Mouse (Mus musculus) heart, adult 8-10 months (tissue): ENCODE results near the gene Egr2. TPM values are rescaled to one million over a fixed set of nuclear protein-coding genes. Genes with fewer than 3 reads are reported as not detected.

Experiments
- DNase-seq: peaks from one replicate; pipeline ENCODE4 v3.0.0; 2022; ENCODE audit warnings: low spot score
- total RNA-seq, 4 experiments: library from RNA; stranded (reverse); gene quantifications; 2 replicates each; pipeline ENCODE4 v1.2.4; 2022

Gene Egr2
- total RNA-seq, 4 experiments from 2014 or later: 0.19 to 0.98 (median 0.59) TPM

GRCm38 (mm10) chr10:67538585-67539400 lies 3.5 kb downstream of the Egr2 start:
- no peak for DNase-seq

DNA sequence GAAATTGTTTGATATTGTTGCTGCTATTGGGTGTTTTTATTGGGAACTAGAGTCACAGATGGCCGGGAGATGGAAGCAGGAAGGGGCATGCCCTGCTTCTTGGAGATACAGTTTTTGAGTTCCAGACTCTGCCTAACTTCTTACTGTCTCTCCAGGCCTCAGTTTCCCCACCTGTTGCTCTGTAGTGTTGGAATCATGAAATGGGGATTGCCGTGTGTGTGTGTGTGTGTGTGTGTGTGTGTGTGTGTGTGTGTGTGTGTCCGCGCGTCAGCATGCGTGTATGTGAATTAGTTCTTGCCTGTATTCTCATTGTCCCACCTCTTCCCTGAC lies 4.1 kb downstream of the Egr2 start:
- DNase-seq: no peak

- no peak for DNase-seq
Observed at GRCm38 (mm10) chr10:67540591-67540990, 5.3 kb downstream of the Egr2 start.

GRCm38 (mm10) chr10:67547850-67548260 lies 12.6 kb downstream of the Egr2 start:
- no peak for DNase-seq

DNA sequence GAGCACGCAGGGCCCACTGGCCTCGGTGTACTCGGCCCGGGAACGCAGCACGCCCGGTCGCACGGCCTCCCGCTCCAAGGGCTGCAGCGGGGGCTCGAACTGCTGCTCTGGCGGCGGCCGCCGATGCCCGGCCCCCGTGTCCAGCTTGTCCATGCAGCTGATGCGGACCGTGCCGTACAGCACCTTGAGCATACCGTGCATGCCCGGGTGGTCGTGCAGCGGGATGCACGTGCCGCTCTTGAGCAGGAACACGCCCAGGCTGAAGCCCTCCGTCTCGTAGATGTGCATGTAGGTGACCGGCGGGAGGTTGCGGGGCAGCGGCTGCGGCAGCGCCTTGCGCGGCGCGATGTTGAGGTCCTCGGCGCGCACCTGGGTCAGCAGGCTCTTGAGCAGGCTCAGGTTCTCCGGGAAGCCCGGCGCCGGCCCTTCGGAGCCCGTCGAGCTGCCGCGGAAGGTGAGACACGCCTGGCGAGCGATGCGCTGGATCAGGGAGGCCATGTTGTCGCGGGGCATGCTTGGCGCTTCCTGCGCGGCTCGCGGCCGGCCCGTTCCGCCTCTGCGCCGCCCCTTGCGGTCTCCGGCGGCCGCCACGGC lies 13.1 kb downstream of the Egr2 start:
- DNase-seq: no peak

DNA sequence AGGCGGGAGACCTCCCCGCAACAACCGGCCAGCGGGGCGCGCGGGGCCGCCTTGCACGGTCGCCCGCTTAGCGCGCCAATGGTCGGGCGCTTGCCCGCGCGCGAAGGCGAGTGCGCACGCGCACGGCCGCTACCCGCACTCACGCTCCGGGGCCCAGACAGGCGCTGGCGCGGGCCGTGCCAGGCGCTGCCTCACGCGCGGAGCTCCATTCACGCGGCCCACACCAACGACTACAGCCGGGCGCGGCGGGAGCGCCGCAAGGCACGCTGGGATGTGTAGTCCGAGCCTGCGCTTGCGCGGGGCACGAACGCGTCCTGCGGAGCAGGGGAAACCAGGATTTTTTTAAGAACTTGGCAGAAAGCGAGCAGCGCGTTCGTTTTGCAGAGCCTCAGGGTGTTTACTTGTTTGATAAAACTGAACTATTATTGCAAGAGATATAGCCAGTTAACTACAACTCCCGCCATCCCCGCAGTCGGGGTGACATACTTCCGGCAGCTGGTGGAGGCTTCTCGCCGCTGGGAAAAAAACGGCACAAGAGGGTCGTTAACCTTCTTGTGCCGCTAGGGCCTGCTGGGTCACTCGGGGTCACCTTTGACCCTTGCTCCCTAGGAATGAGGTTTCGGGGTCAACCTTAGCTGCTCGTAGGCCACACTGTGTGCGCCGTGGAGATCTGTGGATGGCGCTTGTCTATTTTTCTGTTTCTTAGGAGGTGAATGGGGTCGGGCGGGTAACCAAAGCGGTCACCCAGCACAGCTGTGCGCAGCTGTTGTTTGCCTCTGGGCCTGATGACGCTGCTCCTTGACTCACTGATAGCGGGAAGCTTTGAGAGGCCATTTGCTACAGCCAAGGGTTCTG lies 13.8 kb downstream of the Egr2 start, which contains the start of gene Ado:
Ado (minus strand) TSS at position 79 of the 855 bp plus-strand sequence.
- DNase-seq: peak; percentile 86

DNA sequence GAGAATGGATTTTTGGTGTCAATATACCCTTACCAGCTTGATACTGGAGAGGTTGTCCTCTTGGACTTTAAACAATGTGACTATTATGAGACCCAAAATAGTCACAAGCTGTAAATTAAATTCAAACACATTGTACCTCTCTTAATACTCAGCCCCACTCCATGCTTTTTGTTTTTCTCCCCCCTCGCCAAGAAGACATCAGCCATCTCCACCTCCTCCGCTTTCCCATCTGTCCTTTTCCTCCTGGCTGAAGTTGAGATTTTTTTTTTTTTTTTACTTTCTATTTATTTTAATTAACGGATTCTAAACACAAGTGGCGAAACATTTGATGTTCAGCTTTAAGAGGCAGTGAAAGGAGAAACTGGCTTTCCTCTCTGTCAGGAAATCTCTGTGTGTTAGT lies 22.8 kb downstream of the Egr2 start:
- no peak for DNase-seq

GRCm38 (mm10) chr10:67559765-67560394 lies 24.6 kb downstream of the Egr2 start:
- no peak for DNase-seq

DNA sequence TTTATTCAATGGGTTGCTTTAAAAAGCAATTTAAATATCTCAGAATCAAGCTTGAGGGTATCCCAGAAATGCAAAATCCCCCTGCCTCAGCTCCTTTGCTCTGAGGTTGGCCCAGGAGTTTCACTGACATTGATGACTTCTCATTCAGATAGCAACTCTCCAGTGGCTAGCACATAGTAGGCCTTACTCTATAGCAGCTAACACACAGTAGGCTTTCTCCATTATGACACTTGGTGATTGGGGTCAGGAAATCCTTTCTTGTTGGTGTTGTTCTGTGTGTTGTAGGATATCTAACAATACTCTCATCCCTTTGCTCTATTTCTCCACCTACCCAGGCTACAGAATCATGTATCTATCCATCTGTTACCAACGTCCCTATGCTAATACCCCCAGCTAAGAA lies 25.9 kb downstream of the Egr2 start:
- no peak for DNase-seq

GRCm38 (mm10) chr10:67564509-67564908 lies 29.2 kb downstream of the Egr2 start:
- no peak for DNase-seq

- DNase-seq: no peak
Observed at GRCm38 (mm10) chr10:67566104-67566503, 30.8 kb downstream of the Egr2 start.

- no peak for DNase-seq
Observed at GRCm38 (mm10) chr10:67569539-67569938, 34.3 kb downstream of the Egr2 start.

DNA sequence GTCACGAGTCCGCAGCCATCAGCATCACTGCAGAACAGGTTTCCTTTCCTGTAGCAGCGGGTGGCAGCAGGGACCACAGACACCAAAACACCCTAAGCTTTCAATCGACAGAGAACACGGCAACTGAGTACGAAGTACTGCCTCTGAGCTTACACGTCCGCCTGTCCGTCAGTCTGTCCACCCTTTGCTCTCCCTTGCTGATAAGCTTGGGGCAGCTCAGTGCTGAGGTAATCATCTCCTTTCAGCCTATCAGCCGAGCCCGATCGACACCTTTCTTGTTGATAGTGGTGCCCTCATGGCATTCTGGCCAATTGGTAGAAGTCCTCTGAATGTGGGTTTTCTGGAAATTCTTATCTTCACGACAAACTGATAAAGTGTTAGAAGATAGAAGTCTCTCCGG lies 36.2 kb downstream of the Egr2 start:
- DNase-seq: no peak

GRCm38 (mm10) chr10:67573310-67573709 lies 38.0 kb downstream of the Egr2 start:
- no peak for DNase-seq

DNA sequence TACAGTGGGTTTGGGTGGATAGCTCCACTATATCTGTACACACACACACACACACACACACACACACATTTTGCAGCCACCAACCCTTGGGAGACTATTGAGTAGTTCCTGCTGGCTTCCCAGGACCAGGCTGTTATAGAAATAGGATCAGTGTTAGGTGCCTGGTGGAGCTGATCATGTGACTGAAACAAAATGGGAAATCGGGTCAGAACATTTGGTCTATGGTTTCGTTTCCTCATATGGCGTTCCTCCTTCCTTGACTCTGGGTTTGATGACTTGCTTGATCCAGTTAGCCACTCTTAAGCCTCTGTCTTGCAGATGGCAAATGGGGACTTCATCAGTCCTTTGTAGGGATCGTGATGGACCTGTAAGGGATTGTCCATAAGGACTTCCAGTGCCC lies 44.6 kb downstream of the Egr2 start:
- DNase-seq: peak; percentile 35

DNA sequence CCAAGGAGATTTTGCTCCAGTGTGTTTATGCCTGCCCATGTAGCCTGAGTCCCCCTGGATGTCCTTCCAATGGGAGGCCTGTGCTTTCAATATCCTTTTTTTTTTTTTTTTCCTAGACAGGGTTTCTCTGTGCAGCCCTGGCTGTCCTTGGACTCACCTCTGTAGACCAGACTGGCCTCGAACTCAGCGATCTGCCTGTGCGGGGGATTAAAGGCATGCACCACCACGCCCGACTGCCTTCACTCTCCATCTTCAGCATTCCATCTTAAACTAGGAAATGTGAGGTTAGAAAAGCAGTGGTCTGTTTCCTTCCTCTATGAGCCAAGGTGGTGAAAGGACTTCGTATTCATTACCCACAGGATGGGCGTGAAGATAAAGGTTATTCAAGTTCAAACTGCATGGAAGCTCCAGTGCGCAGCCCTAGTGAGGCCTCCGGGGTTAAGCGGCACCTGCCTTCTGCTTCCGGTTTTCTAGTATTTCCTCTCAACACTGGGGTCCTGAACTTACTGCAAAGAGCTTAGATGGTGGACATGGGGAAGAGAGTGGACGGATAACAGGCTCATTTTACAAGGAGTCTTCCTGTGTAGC lies 46.5 kb downstream of the Egr2 start:
- DNase-seq: no peak

- no peak for DNase-seq
Observed at GRCm38 (mm10) chr10:67585873-67586610, 50.8 kb downstream of the Egr2 start.
